Mouse (Mus musculus) spleen, adult 2 months (tissue): ENCODE data around the gene Cobl.

ENCODE experiments used
- CTCF ChIP-seq: fragments of 200-500 bp; IDR thresholded peaks from 2 replicates; pipeline ENCODE4 v1.5.1; 2011; ENCODE audit warnings: mild to moderate bottlenecking, inconsistent platforms; ENCODE audit not compliant: insufficient read depth, insufficient read length, insufficient replicate concordance; ENCODE audit errors: extremely low read depth
- POLR2A ChIP-seq: fragments of 200-500 bp; IDR thresholded peaks from 2 replicates; pipeline ENCODE4 v1.6.1; 2011; ENCODE audit warnings: low read depth, low read length, inconsistent platforms

DNA sequence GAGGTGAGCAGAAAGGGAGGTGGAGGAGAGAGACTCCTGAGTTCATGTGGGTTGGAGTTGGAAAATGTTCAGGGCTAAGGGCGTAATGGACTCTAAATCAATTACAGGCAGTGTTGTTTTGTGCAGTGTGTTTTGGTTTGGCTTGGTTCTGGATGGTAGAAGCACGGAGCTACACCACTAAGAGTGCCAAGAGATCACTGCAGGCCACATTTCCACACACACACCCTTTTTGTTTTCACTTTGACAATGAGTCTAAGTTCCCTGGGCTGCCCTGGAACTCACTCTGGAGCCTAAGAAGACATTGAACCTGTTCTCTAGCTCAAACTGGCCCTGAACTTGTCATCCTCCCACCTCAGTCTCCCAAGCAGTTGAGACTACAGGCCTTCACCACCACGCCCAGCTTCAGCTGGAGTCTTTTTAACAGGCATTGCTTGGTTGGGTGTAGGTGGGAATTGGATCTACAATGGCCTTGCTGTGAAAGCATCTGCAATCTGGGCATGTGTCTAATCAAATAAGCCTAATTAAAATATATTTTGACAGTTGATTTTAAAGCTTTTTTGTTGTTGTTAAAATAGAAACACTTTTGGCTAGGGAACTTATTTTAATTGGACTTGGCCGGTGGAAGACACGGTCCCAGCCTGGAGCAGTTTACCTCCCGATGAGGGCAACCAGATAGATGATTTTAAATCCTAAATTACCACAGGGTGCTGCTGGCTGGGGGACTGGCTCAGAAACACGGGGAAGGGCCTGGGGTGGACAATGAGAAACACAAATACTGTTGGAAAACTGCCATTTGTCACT lies 4.8 kb downstream of the Cobl start:
- no peak for TF ChIP-seq POLR2A
- TF ChIP-seq CTCF: no peak
